Mouse (Mus musculus) liver, adult 2 months (tissue): ENCODE measurements around the gene Il18. TPM values are rescaled to one million over a fixed set of nuclear protein-coding genes. Genes with fewer than 3 reads are reported as not detected.
A peak's percentile ranks its signal among the peaks of the same experiment; 100 is the strongest.

Source experiments
- DNase-seq: peaks from one replicate; pipeline ENCODE4 v3.0.0-alpha.2; 2011; ENCODE audit warnings: low read depth, low spot score; ENCODE audit errors: extremely low read depth
- H3K27ac ChIP-seq: fragments of 200-500 bp; replicated peaks from 2 replicates; pipeline ENCODE4 v1.5.1; 2012; ENCODE audit warnings: low read depth, mild to moderate bottlenecking, control low read depth, inconsistent platforms, low read length; ENCODE audit not compliant: insufficient read depth
- H3K27me3 ChIP-seq: fragments of 200-500 bp; 2 replicates; pipeline ENCODE4 v1.6.1; 2012; ENCODE audit warnings: mild to moderate bottlenecking, moderate library complexity, low read length, inconsistent platforms; ENCODE audit not compliant: control insufficient read depth, insufficient read depth
- H3K36me3 ChIP-seq: fragments of 200-500 bp; 2 replicates; pipeline ENCODE4 v1.6.1; 2012; ENCODE audit warnings: low read length, inconsistent platforms; ENCODE audit not compliant: control insufficient read depth, insufficient read depth
- H3K4me1 ChIP-seq: fragments of 200-500 bp; 2 replicates; pipeline ENCODE4 v1.6.1; 2011; ENCODE audit warnings: low read length; ENCODE audit not compliant: control insufficient read depth, insufficient read depth
- H3K4me3 ChIP-seq: fragments of 200-500 bp; 2 replicates; pipeline ENCODE4 v1.5.1; 2011; ENCODE audit warnings: low read depth, mild to moderate bottlenecking, control low read depth, low read length, moderate library complexity; ENCODE audit not compliant: insufficient read depth
- H3K79me2 ChIP-seq: fragments of 200-500 bp; 2 replicates; pipeline ENCODE4 v1.6.1; 2012; ENCODE audit warnings: inconsistent platforms, mild to moderate bottlenecking, low read length, moderate library complexity; ENCODE audit not compliant: control insufficient read depth, insufficient read depth
- H3K9ac ChIP-seq: fragments of 200-500 bp; 2 replicates; pipeline ENCODE4 v1.6.1; 2012; ENCODE audit warnings: low read depth, mild to moderate bottlenecking, control low read depth, inconsistent platforms, low read length
- CTCF ChIP-seq: fragments of 200-500 bp; IDR thresholded peaks from 2 replicates; pipeline ENCODE4 v1.5.1; 2011; ENCODE audit warnings: low read depth, low read length, control low read depth
- POLR2A ChIP-seq: fragments of 200-500 bp; IDR thresholded peaks from 2 replicates; pipeline ENCODE4 v1.6.1; 2011; ENCODE audit warnings: low read length, control low read depth; ENCODE audit not compliant: insufficient read depth; ENCODE audit errors: extremely low read depth
- WGBS: fragments of 180-500 bp; shearing (Covaris S2); methylation state at CpG from one replicate; pipeline ENCODE4 v1.1.7; 2018; 5-methylcytosine and 5-hydroxymethylcytosine counted together
- polyA plus RNA-seq: library from polyadenylated mRNA; depleted of rRNA; stranded (reverse); fragments of >200 nt; gene quantifications from 2 replicates; pipeline ENCODE4 v1.2.3, GENCODE M21; 2012
- total RNA-seq: library from RNA; depleted of rRNA; stranded (reverse); fragments of >200 nt; gene quantifications from 2 replicates; pipeline ENCODE4 v1.2.3, GENCODE M21; 2014

The Il18 gene
- total and polyA plus RNA-seq, 2 experiments: 11.1 to 32.8 TPM

DNA sequence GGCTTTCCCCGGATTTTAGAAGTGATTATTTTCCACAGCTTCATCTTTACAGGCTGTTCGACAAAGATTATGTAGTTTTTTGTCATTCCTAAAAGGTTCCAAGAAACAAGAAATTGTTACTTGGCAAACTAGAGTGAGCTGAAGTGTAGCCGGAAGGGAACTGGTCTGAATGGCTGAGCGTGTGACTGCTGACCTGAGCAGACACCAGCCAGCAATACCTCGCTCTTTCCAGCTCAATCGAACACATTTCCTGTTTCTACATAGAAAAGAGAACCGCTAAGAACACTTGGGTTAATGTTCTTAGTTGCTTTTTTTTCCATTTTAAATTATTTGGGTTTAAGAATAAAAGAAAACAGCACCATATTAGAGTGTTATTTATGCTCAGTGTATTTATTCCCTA, 14.5 kb upstream of the Il18 start:
- Histone ChIP-seq H3K79me2 (no peaks in the 10 kb centered on the region), H3K36me3 (peaks cover 31% of the 10 kb centered on the region), H3K27ac (no peak overlapping the region), H3K4me1 (peaks cover 3% of the 10 kb centered on the region; the same call in 1 of the 2 replicates), H3K27me3 (no peaks in the 10 kb centered on the region), H3K4me3 (no peak overlapping the region), H3K9ac (no peak overlapping the region)
- TF ChIP-seq CTCF: no peak
- no peak for TF ChIP-seq POLR2A
- DNase-seq: no peak
- WGBS: 78% methylated on average over 7 of the region's 7 CpGs

DNA sequence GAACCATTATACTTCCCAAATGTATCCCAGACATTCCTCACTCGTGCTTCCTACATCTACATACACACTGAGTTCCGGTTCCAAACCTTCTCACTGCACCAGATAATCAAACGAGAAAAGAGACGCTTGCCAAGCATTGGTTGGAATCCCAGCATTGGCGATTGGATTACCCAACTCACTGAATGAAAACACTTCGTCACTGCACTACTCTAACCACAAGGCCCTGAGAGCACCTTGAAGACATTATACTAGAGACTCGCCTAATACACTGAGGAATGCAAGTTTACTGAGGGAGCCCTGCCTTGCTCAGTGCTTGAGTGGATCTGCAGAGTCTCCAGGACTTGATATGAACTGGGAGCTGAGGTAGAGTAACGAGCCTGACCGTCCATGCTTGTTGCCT, 12.2 kb upstream of the Il18 start:
- no peak for DNase-seq
- no peaks in the 10 kb centered on the region for H3K27me3 ChIP-seq
- 59% methylated on average over 9 of the region's 9 CpGs for WGBS
- no peaks in the 10 kb centered on the region for H3K4me1 ChIP-seq
- no peak overlapping the region for H3K27ac ChIP-seq
- no peaks in the 10 kb centered on the region for H3K79me2 ChIP-seq
- no peak overlapping the region for H3K9ac ChIP-seq
- TF ChIP-seq POLR2A (no peak), CTCF (no peak)
- no peak overlapping the region for H3K4me3 ChIP-seq
- peaks cover 34% of the 10 kb centered on the region for H3K36me3 ChIP-seq

DNA sequence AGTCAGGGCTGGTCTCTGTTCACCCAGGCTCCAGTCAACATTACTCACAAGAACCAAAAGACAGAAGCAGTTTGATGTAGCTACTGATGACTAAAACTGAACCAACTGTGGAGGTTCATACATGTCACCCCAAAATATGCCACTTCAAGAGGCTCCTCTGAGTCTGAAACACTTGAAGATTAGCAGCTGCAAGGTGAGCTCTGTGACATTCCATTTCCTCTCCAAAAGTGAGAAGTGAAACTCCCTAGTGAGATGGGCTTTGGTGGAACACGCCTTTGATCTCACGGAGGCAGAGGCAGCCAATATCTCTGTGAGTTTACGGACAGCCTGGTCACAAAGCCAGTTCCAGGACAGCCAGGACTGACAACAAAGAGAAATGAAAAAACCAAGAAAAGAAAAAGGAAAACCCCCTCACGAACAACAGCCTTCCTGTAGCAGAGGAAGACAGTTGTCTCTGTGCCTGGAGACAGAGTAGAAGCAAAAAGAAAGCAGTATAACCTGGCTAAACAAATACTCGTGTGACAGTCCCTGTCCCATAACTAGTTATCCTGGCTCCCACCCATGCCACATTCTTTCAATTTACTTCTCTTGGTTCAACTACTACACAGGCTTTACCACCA, 6.7 kb upstream of the Il18 start:
- no peak for DNase-seq
- Histone ChIP-seq H3K9ac (no peak overlapping the region), H3K27me3 (no peaks in the 10 kb centered on the region), H3K4me3 (no peak overlapping the region), H3K36me3 (peaks cover 28% of the 10 kb centered on the region), H3K4me1 (peaks cover 5% of the 10 kb centered on the region; the same call in 1 of the 2 replicates), H3K79me2 (peaks cover 3% of the 10 kb centered on the region; the same call in 1 of the 2 replicates), H3K27ac (no peak overlapping the region)
- 62% methylated on average over 5 of the region's 5 CpGs for WGBS
- TF ChIP-seq CTCF: no peak

DNA sequence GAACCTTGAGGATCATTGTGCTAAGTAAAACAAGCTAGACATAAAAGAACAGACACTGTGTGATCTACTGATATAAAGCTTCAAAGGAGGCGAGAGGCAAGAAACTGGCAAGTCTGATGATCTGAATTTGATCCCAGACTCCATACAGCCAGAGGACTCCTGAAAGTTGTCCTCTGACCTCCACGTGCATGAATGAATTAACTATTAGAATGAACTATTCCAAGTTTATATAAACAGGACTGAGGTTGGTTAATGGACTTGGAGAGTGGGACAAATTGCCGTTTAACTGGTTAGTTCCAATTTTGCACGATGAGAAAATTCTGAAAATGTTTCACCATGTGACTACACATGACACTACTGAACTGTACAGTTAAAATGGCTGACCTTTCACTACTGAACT, 5.7 kb upstream of the Il18 start:
- H3K36me3 ChIP-seq: peaks cover 19% of the 10 kb centered on the region
- H3K4me1 ChIP-seq: peaks cover 12% of the 10 kb centered on the region
- 53% methylated on average over 4 of the region's 4 CpGs for WGBS
- TF ChIP-seq CTCF (no peak), POLR2A (no peak)
- DNase-seq: peak; percentile 59
- H3K27me3 ChIP-seq: no peaks in the 10 kb centered on the region
- H3K27ac ChIP-seq: no peak overlapping the region
- H3K4me3 ChIP-seq: no peak overlapping the region
- no peak overlapping the region for H3K9ac ChIP-seq
- peaks cover 3% of the 10 kb centered on the region; the same call in 1 of the 2 replicates for H3K79me2 ChIP-seq

DNA sequence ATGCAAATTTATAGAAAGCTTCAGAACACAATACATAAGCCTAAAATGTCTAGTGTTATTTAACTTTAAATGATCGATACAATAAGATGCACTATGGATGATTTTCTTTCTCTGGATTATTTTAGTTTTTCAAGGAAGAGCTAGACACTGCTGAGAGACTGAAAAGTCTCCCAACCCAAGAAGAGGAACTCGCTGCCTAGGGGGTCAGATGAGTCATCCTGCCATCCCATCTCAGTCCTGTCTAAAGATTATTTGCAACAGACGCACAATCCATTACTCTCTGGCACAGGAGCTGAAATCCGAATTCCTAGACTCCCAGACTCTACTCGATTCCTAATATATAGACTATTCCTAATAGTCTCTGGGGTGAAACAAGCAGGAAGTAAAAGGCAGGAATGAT, 2.4 kb upstream of the Il18 start:
- 75% methylated on average over 5 of the region's 5 CpGs for WGBS
- H3K36me3 ChIP-seq: peaks cover 8% of the 10 kb centered on the region
- no peak overlapping the region for H3K27ac ChIP-seq
- no peak overlapping the region for H3K9ac ChIP-seq
- DNase-seq: no peak
- H3K4me1 ChIP-seq: peaks cover 16% of the 10 kb centered on the region
- TF ChIP-seq POLR2A: no peak
- no peak for TF ChIP-seq CTCF
- H3K79me2 ChIP-seq: peaks cover 3% of the 10 kb centered on the region; the same call in 1 of the 2 replicates
- H3K4me3 ChIP-seq: no peak overlapping the region
- no peaks in the 10 kb centered on the region for H3K27me3 ChIP-seq

DNA sequence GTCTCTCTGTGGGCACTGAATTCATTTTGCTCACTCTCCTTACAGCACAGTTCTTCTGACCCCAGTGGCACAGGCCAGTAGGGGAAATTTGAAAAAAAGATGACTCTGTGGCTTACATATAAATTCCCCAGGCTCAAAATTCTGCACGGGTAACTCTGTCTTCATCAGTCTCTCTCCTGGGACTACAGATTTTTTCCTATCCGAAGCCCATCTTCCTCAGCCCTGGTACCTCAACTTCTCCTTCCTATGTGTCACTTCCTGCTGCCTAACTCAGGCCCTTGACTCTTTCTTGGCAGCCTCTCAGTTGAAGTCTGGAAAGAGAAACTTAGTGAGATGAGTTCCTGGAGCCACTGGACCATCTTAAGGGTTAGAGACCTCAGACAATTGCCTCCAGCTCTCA, 1.1 kb upstream of the Il18 start:
- Histone ChIP-seq H3K27me3 (no peaks in the 10 kb centered on the region), H3K4me3 (no peak overlapping the region), H3K9ac (no peak overlapping the region), H3K27ac (peak overlapping the region; percentile 84), H3K36me3 (peaks cover 8% of the 10 kb centered on the region), H3K4me1 (peaks cover 16% of the 10 kb centered on the region), H3K79me2 (peaks cover 3% of the 10 kb centered on the region; the same call in 1 of the 2 replicates)
- WGBS: 71% methylated on average over 2 of the region's 2 CpGs
- TF ChIP-seq CTCF (no peak), POLR2A (no peak)
- peak; percentile 33 for DNase-seq
